Mouse (Mus musculus) liver, adult 2 months (tissue): ENCODE data around the gene Plxna1. TPM values are rescaled to one million over a fixed set of nuclear protein-coding genes. Genes with fewer than 3 reads are reported as not detected.

Source experiments
- DNase-seq: peaks from one replicate; pipeline ENCODE4 v3.0.0-alpha.2; 2011; ENCODE audit warnings: low read depth, low spot score; ENCODE audit errors: extremely low read depth
- H3K27ac ChIP-seq: fragments of 200-500 bp; replicated peaks from 2 replicates; pipeline ENCODE4 v1.5.1; 2012; ENCODE audit warnings: low read depth, mild to moderate bottlenecking, control low read depth, inconsistent platforms, low read length; ENCODE audit not compliant: insufficient read depth
- H3K27me3 ChIP-seq: fragments of 200-500 bp; 2 replicates; pipeline ENCODE4 v1.6.1; 2012; ENCODE audit warnings: mild to moderate bottlenecking, moderate library complexity, low read length, inconsistent platforms; ENCODE audit not compliant: control insufficient read depth, insufficient read depth
- H3K36me3 ChIP-seq: fragments of 200-500 bp; 2 replicates; pipeline ENCODE4 v1.6.1; 2012; ENCODE audit warnings: low read length, inconsistent platforms; ENCODE audit not compliant: control insufficient read depth, insufficient read depth
- H3K4me1 ChIP-seq: fragments of 200-500 bp; 2 replicates; pipeline ENCODE4 v1.6.1; 2011; ENCODE audit warnings: low read length; ENCODE audit not compliant: control insufficient read depth, insufficient read depth
- H3K4me3 ChIP-seq: fragments of 200-500 bp; 2 replicates; pipeline ENCODE4 v1.5.1; 2011; ENCODE audit warnings: low read depth, mild to moderate bottlenecking, control low read depth, low read length, moderate library complexity; ENCODE audit not compliant: insufficient read depth
- H3K79me2 ChIP-seq: fragments of 200-500 bp; 2 replicates; pipeline ENCODE4 v1.6.1; 2012; ENCODE audit warnings: inconsistent platforms, mild to moderate bottlenecking, low read length, moderate library complexity; ENCODE audit not compliant: control insufficient read depth, insufficient read depth
- H3K9ac ChIP-seq: fragments of 200-500 bp; 2 replicates; pipeline ENCODE4 v1.6.1; 2012; ENCODE audit warnings: low read depth, mild to moderate bottlenecking, control low read depth, inconsistent platforms, low read length
- CTCF ChIP-seq: fragments of 200-500 bp; IDR thresholded peaks from 2 replicates; pipeline ENCODE4 v1.5.1; 2011; ENCODE audit warnings: low read depth, low read length, control low read depth
- POLR2A ChIP-seq: fragments of 200-500 bp; IDR thresholded peaks from 2 replicates; pipeline ENCODE4 v1.6.1; 2011; ENCODE audit warnings: low read length, control low read depth; ENCODE audit not compliant: insufficient read depth; ENCODE audit errors: extremely low read depth
- WGBS: fragments of 180-500 bp; shearing (Covaris S2); methylation state at CpG from one replicate; pipeline ENCODE4 v1.1.7; 2018; 5-methylcytosine and 5-hydroxymethylcytosine counted together
- polyA plus RNA-seq: library from polyadenylated mRNA; depleted of rRNA; stranded (reverse); fragments of >200 nt; gene quantifications from 2 replicates; pipeline ENCODE4 v1.2.3, GENCODE M21; 2012
- total RNA-seq: library from RNA; depleted of rRNA; stranded (reverse); fragments of >200 nt; gene quantifications from 2 replicates; pipeline ENCODE4 v1.2.3, GENCODE M21; 2014

Gene Plxna1
- total and polyA plus RNA-seq, 2 experiments: 2.6 to 6.5 TPM

DNA sequence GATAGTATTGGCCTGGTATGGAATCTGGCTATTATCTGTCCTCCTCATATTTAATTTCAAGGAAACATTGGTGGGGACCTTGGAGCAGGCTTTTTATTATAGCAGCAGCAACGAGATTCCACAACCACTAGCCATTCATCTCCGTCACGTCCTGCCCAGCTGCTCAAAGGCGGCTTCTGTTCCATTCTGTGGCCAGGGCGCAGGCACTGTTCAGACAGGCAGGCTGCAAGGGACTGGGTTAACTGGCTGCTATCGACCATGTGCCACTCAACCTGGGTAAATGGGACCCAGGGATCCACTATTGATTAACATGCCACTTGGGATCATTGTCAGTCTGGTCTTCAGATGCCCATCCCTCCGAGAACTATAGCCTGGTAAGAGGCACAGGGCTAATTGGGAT, 27.4 kb upstream of the Plxna1 start:
- Histone ChIP-seq H3K27ac (no peak overlapping the region), H3K9ac (no peak overlapping the region), H3K4me3 (no peak overlapping the region), H3K36me3 (no peaks in the 10 kb centered on the region), H3K4me1 (no peaks in the 10 kb centered on the region), H3K79me2 (no peaks in the 10 kb centered on the region), H3K27me3 (no peaks in the 10 kb centered on the region)
- no peak for TF ChIP-seq CTCF
- TF ChIP-seq POLR2A: no peak
- 91% methylated on average over 7 of the region's 7 CpGs for WGBS
- no peak for DNase-seq

DNA sequence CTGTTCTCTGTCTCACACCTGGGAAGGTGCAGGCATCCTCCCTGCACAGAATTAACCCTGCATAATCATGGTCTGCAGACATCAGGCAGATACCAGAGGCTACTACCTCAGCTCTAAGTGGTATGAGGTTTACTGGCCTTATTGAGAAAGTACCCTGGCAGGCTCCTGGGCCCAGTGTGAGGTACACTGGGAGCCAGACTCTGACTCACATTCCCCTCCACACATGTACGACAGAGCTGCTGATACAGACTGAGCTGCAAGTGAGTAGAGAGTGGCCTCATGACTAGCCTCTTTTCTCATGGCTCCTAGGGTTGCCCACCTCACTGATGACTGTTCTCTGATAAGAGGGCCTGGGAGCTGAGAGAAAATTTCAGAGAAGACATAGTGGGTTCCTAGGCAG, 24.5 kb upstream of the Plxna1 start:
- Histone ChIP-seq H3K9ac (no peak overlapping the region), H3K79me2 (no peaks in the 10 kb centered on the region), H3K27ac (no peak overlapping the region), H3K36me3 (no peaks in the 10 kb centered on the region), H3K4me1 (no peaks in the 10 kb centered on the region), H3K4me3 (no peak overlapping the region), H3K27me3 (no peaks in the 10 kb centered on the region)
- DNase-seq: no peak
- WGBS: 84% methylated on average over 1 of the region's 1 CpGs
- no peak for TF ChIP-seq CTCF
- no peak for TF ChIP-seq POLR2A

DNA sequence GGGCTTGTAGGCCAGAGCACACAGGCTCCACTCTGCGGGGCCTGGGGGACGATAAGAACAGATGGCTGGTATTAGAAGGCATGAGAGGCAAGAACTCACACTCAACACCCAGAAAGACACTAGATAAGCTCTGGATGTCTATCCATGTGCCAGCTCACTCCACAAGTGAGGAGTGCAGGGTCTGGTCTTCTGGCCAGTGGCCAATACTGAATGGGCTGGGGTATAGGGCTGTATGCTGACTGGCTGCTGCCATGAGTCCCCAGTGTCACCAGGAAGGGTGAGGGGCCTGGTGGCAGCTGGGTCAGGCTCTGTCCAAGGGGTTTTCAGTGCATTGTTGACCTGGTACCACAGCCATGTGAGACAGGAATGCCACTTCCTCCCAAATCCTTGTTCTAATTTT, 22.3 kb upstream of the Plxna1 start:
- Histone ChIP-seq H3K79me2 (no peaks in the 10 kb centered on the region), H3K27ac (no peak overlapping the region), H3K27me3 (no peaks in the 10 kb centered on the region), H3K36me3 (no peaks in the 10 kb centered on the region), H3K4me1 (no peaks in the 10 kb centered on the region), H3K4me3 (no peak overlapping the region), H3K9ac (no peak overlapping the region)
- DNase-seq: no peak
- no peak for TF ChIP-seq CTCF
- WGBS: 96% methylated on average over 2 of the region's 2 CpGs

DNA sequence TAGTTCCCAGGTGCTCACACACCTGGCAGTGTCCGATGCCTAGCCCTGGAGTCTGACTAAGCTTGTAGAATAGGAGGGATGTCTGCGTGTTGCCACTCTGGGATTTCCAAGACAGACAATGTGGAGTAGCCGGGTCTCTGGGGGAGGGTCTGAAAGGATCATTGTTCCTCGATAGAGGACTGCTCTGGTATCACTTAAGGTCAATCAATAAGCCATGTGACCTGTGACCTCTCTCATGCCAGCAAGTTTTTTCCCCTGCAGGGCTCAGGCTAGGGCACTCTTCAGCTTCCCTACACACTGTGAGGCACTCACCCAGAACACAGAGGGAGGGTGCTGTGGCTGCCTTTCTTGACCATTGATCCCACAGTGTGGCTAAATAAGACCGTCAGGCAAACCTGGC, 19.4 kb upstream of the Plxna1 start:
- WGBS: 52% methylated on average over 5 of the region's 5 CpGs
- no peaks in the 10 kb centered on the region for H3K36me3 ChIP-seq
- H3K27ac ChIP-seq: no peak overlapping the region
- no peaks in the 10 kb centered on the region for H3K4me1 ChIP-seq
- H3K4me3 ChIP-seq: no peak overlapping the region
- no peaks in the 10 kb centered on the region for H3K27me3 ChIP-seq
- DNase-seq: peak; percentile 53
- no peaks in the 10 kb centered on the region for H3K79me2 ChIP-seq
- TF ChIP-seq CTCF: no peak
- TF ChIP-seq POLR2A: no peak
- no peak overlapping the region for H3K9ac ChIP-seq

DNA sequence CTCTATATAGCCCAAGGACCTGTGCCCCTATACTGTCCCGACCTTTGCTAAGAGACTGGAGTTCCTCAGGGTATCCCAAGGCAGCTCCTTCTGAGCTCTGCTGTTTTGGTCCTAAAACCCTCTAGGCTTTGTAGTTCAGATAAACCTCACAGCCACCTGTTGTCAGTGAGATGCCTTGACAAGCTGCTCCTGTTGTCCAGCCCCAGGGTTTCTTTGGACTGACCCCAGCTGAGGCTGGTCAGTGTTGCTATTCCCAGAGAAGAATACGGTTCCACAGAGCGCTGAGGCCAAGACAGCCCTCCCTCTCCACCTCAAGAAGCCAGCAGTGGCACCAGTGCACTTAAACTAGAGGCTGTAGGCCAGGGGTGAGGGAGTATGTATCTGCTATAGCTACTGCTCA, 18.8 kb upstream of the Plxna1 start:
- H3K9ac ChIP-seq: no peak overlapping the region
- H3K4me1 ChIP-seq: no peaks in the 10 kb centered on the region
- H3K4me3 ChIP-seq: no peak overlapping the region
- no peaks in the 10 kb centered on the region for H3K36me3 ChIP-seq
- no peaks in the 10 kb centered on the region for H3K79me2 ChIP-seq
- H3K27me3 ChIP-seq: no peaks in the 10 kb centered on the region
- TF ChIP-seq POLR2A (no peak), CTCF (no peak)
- no peak overlapping the region for H3K27ac ChIP-seq
- WGBS: 81% methylated on average over 3 of the region's 3 CpGs
- no peak for DNase-seq

DNA sequence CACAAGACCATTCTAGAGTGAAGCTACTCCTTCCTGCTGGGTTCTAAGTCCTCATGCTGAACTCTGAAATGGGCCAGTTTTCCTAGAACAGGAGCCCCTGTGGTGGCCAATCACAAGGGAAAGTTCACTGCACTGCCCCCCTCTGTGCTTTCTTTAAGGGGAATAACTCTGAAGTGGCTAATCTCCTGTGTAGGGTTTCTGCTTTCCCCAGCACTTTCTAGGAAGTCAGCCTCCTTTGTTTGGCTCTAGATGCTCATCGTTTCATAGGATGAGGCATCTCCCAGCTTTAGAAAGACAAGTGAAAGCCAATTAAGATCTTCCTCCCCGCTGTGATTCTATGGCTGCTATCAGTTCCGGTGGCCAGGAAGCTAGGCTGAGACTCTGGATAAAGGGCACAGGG, 18.3 kb upstream of the Plxna1 start:
- DNase-seq: no peak
- H3K4me3 ChIP-seq: no peak overlapping the region
- H3K4me1 ChIP-seq: no peaks in the 10 kb centered on the region
- TF ChIP-seq CTCF (no peak), POLR2A (no peak)
- H3K9ac ChIP-seq: no peak overlapping the region
- H3K79me2 ChIP-seq: no peaks in the 10 kb centered on the region
- no peaks in the 10 kb centered on the region for H3K27me3 ChIP-seq
- 78% methylated on average over 3 of the region's 3 CpGs for whole genome bisulfite sequencing
- H3K27ac ChIP-seq: no peak overlapping the region
- H3K36me3 ChIP-seq: no peaks in the 10 kb centered on the region
